Mouse (Mus musculus): ENCODE measurements around the gene Nectin2.
"Not testable (repeated sequence)": the region's sequence is repeated elsewhere in the genome, so short reads cannot be mapped to it uniquely, and the experiment has no call there.

The Nectin2 gene

DNA sequence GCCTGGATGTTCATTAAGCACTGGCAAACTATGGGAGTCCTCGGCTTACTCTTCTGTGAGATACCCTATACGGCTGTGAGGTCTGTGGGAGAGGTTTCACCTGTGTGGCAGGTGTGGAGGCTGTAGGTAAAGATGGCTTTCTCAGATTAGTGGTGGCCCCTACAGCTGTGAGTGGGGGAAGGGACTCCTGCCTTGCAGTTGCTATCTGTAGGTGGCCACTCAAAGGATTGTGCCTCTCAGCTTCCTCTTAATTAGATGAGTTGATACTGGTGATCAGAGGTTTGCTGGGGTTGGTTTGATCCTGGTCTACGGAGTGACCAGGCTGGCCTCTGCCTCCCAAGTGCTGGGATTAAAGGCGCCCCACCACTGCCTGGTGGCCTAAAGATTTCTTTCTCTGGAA, 45.8 kb downstream of the Nectin2 start:
- DNase-seq (ENCODE audit: low spot score) = no peak

DNA sequence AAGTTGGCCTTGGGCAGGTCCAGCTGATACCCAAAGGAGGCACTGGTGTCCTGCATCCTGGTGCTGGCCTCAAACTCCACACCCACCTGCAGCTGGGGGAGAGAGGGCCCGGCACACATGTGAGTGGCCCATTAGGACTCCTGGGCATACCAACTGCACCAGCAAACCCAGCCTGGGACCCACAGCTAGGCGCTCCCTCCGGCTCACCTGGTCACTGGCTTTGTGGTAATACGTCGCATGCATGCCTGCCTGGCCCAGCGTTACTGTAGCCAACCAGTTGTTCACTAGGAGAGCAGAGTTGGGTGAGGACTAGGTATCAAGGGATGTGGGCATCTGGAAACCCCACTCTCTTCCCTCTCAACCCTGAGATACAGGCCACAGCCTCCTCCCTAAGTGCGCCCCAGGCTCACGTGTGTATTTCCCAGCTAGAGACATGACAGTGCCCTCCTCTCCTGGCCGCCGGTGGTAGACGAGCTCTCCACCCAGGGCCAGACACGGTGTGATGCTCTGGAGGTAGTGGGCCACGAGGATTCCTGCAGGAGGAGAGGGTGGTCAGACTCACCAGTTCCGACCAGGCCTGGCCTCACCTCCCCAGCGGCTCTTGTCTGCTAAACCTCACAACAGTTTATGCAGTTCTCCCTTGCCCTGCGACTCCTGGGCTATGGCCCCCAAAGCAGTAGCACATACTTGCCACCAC, 47.3 kb downstream of the Nectin2 start:
- DNase-seq (ENCODE audit: low spot score) = no peak

DNA sequence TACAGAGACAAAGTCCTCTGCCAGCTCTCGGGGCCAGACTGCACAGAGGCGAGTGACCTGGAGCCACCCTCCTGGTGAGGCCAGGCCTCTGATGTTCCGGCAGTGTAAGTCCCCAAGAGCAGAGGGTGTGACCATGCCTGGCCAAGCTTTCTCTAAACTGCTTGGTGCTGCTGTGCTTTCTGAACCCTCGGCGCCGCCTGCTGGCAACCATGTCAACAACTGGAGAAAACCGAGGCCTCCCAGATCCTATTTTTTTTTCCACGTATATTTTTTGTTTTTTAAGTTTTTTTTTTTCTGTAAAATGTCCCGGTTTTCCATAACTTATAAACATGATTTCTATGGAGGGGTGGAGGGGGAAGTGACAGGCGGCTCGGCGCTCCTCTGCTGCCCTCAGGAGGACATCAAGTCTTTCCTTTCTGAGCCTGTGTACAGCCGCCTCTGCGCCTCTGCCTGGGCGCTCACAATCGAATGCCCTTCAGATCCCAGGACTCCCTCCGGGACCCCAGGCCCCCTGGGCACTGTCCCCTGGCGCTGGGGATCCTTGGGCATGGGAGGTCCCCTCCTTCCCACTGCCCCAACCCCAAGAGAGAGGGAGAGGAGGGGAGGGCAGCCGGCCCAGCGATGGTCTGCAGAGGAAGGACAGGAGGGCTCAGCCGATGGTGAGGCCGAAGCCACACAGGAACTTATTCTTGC, 49.1 kb downstream of the Nectin2 start:
- no peak for DNase-seq (ENCODE audit: low spot score)

- no peak for DNase-seq (ENCODE audit: low spot score)
These were observed 49.8 kb downstream of the Nectin2 start for GRCm38 (mm10) chr7:19700299-19701068.

DNA sequence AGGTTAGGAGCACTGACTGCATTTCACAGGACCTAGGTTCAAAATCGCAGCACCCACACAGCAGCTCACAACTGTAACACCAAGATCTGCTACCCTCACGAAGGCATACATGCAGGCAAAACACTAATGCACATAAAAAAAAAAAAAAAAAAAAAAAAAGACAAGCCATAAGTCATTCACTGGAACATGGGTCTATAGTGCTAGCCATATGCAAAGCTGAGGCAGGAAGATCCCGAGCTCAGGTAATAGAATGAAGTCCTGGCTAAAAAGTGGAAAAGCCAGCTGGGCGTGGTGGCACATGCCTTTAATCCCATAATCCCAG, 50.5 kb downstream of the Nectin2 start:
- no peak for DNase-seq (ENCODE audit: low spot score)

DNA sequence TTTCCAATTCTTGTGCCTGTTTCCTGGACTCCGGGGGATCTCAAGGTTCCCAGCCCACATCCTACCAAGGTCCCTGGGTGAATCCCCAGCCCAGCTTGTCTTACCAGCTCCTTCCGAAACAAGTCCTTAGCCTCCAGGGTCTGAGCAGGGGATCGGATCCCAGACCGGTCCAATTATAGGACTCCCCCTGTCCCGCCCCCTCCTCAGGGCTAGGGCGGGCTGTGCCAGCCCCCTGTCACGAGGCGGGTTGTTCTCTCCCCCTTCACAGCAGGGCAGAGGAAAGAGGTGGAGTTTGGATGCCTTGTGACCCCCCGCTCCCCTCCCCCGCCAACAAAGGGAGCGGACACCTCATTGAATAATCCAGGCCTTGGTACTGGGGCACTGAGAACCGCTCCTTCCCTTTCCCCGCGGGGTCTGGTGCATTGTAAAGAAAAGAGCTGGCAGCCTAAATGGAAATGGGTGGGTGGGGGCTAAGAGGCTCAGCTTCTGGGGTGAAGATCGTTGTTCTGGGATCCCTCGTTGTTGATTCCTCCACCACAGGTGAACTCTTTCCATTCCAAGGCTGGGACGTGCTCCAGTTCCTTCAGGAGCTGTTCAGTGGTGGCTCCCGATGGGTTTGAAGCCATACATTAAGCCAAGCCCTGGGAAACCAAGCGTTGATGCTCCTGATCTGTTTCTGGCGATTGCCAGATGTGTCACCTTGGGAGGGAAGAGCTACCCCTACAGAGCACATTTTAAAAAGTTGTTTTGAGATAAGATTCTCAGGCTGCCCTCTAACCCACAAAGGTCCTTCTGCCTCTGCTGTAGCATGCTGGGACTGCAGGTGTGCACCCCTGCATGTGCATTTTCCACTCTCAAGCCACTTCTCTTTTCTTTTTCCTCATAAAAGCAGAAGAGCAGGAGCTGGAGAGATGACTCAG, 51.1 kb downstream of the Nectin2 start, which contains the start of gene Apoe:
TSS of gene Apoe (minus strand) at position 282 of the 920 bp plus-strand sequence.
- no peak for DNase-seq (ENCODE audit: low spot score)

DNA sequence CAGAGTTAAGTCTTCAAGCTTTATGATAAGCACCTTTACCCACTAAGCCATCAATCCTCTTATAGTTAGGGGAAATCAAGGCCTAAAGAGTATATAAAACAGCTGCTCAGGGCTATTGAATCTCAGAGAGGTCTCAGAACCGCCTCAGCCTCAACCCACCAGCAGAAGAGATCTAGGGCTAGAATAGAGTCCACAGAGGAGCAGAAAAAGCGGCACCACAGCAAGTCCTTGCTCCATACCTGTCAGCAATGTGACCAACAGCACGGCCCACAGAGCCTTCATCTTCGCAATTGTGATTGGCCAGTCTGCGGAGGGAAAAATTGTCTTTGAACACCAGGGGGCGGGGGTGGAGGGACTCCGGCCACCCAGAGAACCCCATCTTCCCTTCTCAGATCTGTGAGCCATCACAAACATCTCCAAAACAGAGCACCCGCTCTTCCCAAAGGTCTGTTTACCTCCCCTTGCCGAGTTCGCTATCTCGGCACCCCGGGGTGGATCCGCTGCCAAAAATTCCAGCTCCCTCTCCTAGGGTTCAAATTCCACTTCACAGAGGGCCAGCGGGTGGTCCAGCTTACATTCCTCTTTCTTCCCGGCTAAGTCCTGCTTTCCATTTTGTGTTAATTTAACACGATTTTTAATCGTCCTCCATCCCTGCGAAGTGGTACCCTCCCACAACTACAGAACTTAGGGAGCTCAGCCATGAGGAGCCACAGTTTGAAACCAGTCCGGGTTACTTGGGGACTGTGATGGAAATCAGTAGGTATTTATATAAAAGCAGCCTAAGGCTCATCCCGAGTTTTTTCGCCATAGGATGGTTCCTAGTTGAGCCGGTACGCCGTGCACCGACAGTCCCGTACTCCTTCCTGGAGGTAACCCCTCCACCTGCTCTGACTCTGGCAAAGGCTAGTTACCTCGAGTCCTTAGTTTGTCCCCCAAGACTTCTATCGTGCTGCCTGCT, 52.1 kb downstream of the Nectin2 start:
- DNase-seq (ENCODE audit: low spot score) = no peak

GRCm38 (mm10) chr7:19696336-19696873, 53.9 kb downstream of the Nectin2 start:
- DNase-seq (ENCODE audit: low spot score) = no peak

DNA sequence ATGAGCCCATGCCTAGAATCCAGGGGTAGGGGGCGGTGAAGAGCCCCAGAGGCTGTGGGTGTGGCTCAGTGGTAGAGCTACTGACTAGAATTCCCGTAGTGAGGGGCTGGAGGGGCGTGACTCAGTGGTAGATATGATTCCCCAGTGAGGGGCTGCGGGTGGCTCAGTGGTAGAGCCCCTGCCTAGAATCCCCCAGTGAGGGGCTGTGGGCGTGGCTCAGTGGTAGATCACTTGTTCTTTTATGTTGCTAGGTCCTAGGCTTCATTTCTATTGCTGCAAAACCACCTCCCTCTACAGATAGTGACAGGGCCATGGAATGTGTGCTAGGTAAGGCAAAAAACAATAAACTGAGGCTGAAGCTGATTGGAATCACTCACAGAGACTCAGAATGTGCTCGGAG, 54.4 kb downstream of the Nectin2 start:
- no peak for DNase-seq (ENCODE audit: low spot score)

DNA sequence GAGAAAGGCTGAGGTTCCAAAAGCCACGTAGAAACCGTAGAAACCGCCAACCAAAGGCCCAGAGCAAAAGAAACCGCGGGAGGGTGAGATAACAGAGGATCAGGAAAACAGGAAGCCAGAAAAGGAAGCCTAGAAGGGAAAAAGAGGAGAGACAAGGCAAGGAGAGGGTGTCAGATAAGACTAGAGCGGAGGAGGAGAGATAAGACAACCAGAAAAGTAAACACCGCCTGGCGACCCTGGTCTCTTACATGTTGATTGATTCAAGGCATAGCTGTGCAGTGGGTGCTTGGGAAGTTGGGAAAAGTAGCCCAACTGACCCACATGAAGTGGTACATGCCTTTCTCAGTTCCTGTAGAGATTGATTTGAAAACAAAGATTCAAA, 55.1 kb downstream of the Nectin2 start:
- no peak for DNase-seq (ENCODE audit: low spot score)

GRCm38 (mm10) chr7:19694336-19695212, 55.7 kb downstream of the Nectin2 start:
- DNase-seq (ENCODE audit: low spot score) = no peak

DNA sequence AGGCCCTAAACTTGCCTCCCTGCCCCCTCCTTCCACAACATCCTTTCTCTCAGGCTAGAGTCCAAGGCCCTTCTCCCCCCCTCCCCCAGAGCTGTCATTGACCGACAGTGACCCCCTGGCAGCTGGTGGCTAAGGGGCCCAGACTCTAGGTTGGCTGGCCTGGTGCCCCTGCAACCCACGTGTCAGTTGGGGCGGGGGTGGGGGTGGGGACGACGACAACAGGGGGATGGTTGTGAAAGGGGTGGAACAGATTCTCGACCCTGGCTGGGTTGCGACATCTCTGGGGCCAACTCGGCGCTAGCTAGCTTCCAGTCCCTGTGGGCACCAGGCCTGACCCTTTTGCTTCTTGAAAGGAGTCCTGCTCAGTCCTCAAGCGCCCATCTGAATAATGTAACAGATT, 56.9 kb downstream of the Nectin2 start:
- no peak for DNase-seq (ENCODE audit: low spot score)

DNA sequence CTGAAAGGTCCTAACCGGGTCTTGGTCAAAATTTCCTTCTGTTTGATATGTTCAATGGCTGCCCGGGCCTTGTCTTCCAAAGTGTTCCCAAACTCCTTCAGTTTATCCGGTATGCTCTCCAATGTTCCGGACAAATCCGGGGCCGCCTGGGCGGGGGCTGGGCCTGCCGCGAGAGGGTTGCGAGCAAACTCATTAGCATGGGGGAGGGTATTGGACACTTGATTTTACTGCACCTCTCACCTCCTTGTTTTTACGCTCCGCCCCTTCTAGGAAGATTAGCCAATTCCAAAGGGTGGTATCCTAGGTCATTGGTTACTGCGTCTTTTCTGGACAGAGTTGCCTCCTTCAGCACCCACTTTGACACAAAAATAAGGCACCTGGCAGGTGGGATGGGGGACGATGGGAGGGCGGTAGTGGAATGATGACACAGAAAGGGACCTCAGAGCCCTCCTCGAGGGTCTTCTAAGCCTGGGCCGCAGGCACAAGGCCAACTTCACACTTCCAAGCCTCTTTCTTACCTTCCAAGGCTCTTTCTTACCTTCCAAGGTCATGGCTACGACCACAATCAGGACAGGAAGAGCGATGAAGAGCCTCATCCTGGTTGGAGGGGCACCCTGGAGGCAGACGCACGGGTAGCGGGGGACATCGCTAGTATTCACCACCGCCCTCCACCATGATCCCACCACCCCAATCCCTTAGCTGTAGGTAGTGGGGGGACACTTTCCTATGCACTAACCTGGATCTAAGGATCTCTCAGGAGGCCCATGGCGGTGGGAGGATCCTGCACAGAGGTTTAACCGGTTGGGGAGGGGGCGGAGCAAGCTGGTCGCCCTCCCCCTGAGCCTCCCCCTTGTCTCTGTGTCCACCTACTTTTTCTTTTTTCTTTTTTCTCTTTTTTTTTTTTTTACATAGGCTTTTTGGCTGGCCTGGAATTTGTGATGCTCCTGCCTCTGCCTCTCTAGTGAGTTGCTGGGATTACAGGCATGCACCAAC, 58.1 kb downstream of the Nectin2 start, which contains the start of gene Apoc1:
TSS of gene Apoc1 (minus strand) at position 788 of the 993 bp plus-strand sequence.
- DNase-seq (ENCODE audit: low spot score) = no peak

GRCm38 (mm10) chr7:19691434-19691833, 58.8 kb downstream of the Nectin2 start:
- DNase-seq (ENCODE audit: low spot score) = no peak

DNA sequence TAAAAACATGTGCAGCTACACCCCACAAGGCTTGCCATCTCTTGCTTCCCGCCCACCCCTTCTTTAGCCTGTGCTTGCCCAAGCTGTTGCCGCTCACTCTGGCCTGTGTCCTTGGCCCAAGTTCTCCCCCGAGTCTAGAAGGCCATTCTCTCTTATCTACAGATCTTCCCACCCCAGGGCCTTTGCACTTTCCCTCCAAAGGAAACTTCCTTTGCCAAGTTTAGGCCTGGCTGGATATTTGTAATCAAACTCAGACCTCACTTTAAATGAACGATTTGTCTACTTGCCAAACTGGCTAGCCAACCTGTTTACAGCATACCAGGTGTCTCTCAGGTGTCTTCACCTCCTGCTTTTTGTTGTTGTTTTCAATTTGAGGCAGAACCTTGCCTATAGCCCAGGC, 59.4 kb downstream of the Nectin2 start:
- no peak for DNase-seq (ENCODE audit: low spot score)

- no peak for DNase-seq (ENCODE audit: low spot score)
These were observed 61.7 kb downstream of the Nectin2 start for GRCm38 (mm10) chr7:19688611-19689010.

- no peak for DNase-seq (ENCODE audit: low spot score)
These were observed 62.2 kb downstream of the Nectin2 start for GRCm38 (mm10) chr7:19688101-19688500.

GRCm38 (mm10) chr7:19686927-19687583, 63.2 kb downstream of the Nectin2 start:
- DNase-seq (ENCODE audit: low spot score) = not testable (repeated sequence)

Data from T-cell, adult 2 months (primary cell).